Mouse (Mus musculus): ENCODE measurements around the gene Smco1. TPM values are rescaled to one million over a fixed set of nuclear protein-coding genes. Genes with fewer than 3 reads are reported as not detected.
"Not testable (repeated sequence)": the region's sequence is repeated elsewhere in the genome, so short reads cannot be mapped to it uniquely, and the experiment has no call there.

Gene Smco1
- polyA plus RNA-seq, 1 experiment from 2014 or later = not detected

GRCm38 (mm10) chr16:32246952-32247370 lies 24.3 kb upstream of the Smco1 start, which contains the start of the genes Fbxo45 and Wdr53:
Fbxo45 (minus strand) TSS chr16:32247158.
Wdr53 (plus strand) TSS chr16:32247227.
- ATAC-seq (ENCODE audit: low FRiP score) = peak; percentile 98
- Histone ChIP-seq H3K9me3 (ENCODE audit: control insufficient read depth, low read length) (no peaks in the 10 kb centered on the region), H3K27me3 (ENCODE audit: control insufficient read depth, insufficient read depth, low read length) (no peaks in the 10 kb centered on the region), H3K36me3 (ENCODE audit: control insufficient read depth, insufficient read depth, low read length) (no peaks in the 10 kb centered on the region), H3K4me3 (ENCODE audit: low read depth, low read length) (peak within 1 kb of the TSS; percentile 86), H3K4me2 (replicated peaks; ENCODE audit: low read depth, low read length) (peak within 1 kb of the TSS; percentile 67), H3K9ac (ENCODE audit: low read depth, low read length) (peak within 1 kb of the TSS; percentile 96), H3K27ac (ENCODE audit: low read depth, low read length) (peak within 1 kb of the TSS; percentile 90), H3K4me1 (replicated peaks; ENCODE audit: control insufficient read depth, insufficient read depth, low read length) (peaks cover 2% of the 10 kb centered on the region; the same call in 1 of the 2 replicates)
- 0% methylated on average over 29 of the region's 48 CpGs for WGBS
- DNase-seq (ENCODE audit: low spot score) = peak; percentile 92

GRCm38 (mm10) chr16:32264225-32264624 lies 7.0 kb upstream of the Smco1 start:
- not testable (repeated sequence) for ATAC-seq (ENCODE audit: low FRiP score); H3K4me3 ChIP-seq (ENCODE audit: low read depth, low read length); H3K9me3 ChIP-seq (ENCODE audit: control insufficient read depth, low read length); H3K9ac ChIP-seq (ENCODE audit: low read depth, low read length); H3K27ac ChIP-seq (ENCODE audit: low read depth, low read length); H3K36me3 ChIP-seq (ENCODE audit: control insufficient read depth, insufficient read depth, low read length); H3K27me3 ChIP-seq (ENCODE audit: control insufficient read depth, insufficient read depth, low read length); DNase-seq (ENCODE audit: low spot score); H3K4me2 ChIP-seq (replicated peaks; ENCODE audit: low read depth, low read length); H3K4me1 ChIP-seq (replicated peaks; ENCODE audit: control insufficient read depth, insufficient read depth, low read length)
- 78% methylated on average over 2 of the region's 2 CpGs for WGBS

GRCm38 (mm10) chr16:32273338-32273737 lies 2.1 kb downstream of the Smco1 start:
- no peak overlapping the region for H3K9ac ChIP-seq (ENCODE audit: low read depth, low read length)
- WGBS = 49% methylated on average over 9 of the region's 9 CpGs
- H3K4me2 ChIP-seq (replicated peaks; ENCODE audit: low read depth, low read length) = no peak overlapping the region
- no peaks in the 10 kb centered on the region for H3K27me3 ChIP-seq (ENCODE audit: control insufficient read depth, insufficient read depth, low read length)
- no peaks in the 10 kb centered on the region for H3K36me3 ChIP-seq (ENCODE audit: control insufficient read depth, insufficient read depth, low read length)
- H3K27ac ChIP-seq (ENCODE audit: low read depth, low read length) = no peak overlapping the region
- no peaks in the 10 kb centered on the region for H3K4me1 ChIP-seq (replicated peaks; ENCODE audit: control insufficient read depth, insufficient read depth, low read length)
- H3K4me3 ChIP-seq (ENCODE audit: low read depth, low read length) = no peak overlapping the region
- DNase-seq (ENCODE audit: low spot score) (peak; percentile 20), ATAC-seq (ENCODE audit: low FRiP score) (no peak)
- H3K9me3 ChIP-seq (ENCODE audit: control insufficient read depth, low read length) = no peaks in the 10 kb centered on the region

- Histone ChIP-seq H3K9ac (ENCODE audit: low read depth, low read length) (no peak overlapping the region), H3K27ac (ENCODE audit: low read depth, low read length) (no peak overlapping the region), H3K4me3 (ENCODE audit: low read depth, low read length) (no peak overlapping the region), H3K9me3 (ENCODE audit: control insufficient read depth, low read length) (no peaks in the 10 kb centered on the region), H3K4me2 (replicated peaks; ENCODE audit: low read depth, low read length) (no peak overlapping the region), H3K36me3 (ENCODE audit: control insufficient read depth, insufficient read depth, low read length) (no peaks in the 10 kb centered on the region), H3K27me3 (ENCODE audit: control insufficient read depth, insufficient read depth, low read length) (no peaks in the 10 kb centered on the region), H3K4me1 (replicated peaks; ENCODE audit: control insufficient read depth, insufficient read depth, low read length) (no peaks in the 10 kb centered on the region)
- WGBS = 88% methylated on average over 6 of the region's 6 CpGs
- no peak for DNase-seq (ENCODE audit: low spot score)
- no peak for ATAC-seq (ENCODE audit: low FRiP score)
Measured at GRCm38 (mm10) chr16:32275041-32275440, 3.8 kb downstream of the Smco1 start.

GRCm38 (mm10) chr16:32275830-32276229 lies 4.6 kb downstream of the Smco1 start:
- Histone ChIP-seq H3K27ac (ENCODE audit: low read depth, low read length) (no peak overlapping the region), H3K4me2 (replicated peaks; ENCODE audit: low read depth, low read length) (no peak overlapping the region), H3K9ac (ENCODE audit: low read depth, low read length) (no peak overlapping the region), H3K36me3 (ENCODE audit: control insufficient read depth, insufficient read depth, low read length) (no peaks in the 10 kb centered on the region), H3K4me1 (replicated peaks; ENCODE audit: control insufficient read depth, insufficient read depth, low read length) (no peaks in the 10 kb centered on the region), H3K27me3 (ENCODE audit: control insufficient read depth, insufficient read depth, low read length) (no peaks in the 10 kb centered on the region), H3K9me3 (ENCODE audit: control insufficient read depth, low read length) (no peaks in the 10 kb centered on the region), H3K4me3 (ENCODE audit: low read depth, low read length) (no peak overlapping the region)
- DNase-seq (ENCODE audit: low spot score) (no peak), ATAC-seq (ENCODE audit: low FRiP score) (no peak)
- 73% methylated on average over 1 of the region's 1 CpGs for WGBS

GRCm38 (mm10) chr16:32277308-32278256 lies 6.3 kb downstream of the Smco1 start, which contains the start of gene Rnf168:
Rnf168 (plus strand) TSS chr16:32277459.
- under 1% methylated on average over 71 of the region's 75 CpGs for WGBS
- peak; percentile 91 for ATAC-seq (ENCODE audit: low FRiP score)
- peak within 1 kb of the TSS; percentile 75 for H3K4me3 ChIP-seq (ENCODE audit: low read depth, low read length)
- 0 out of 2 replicates have a peak, but pooled peaks cover 2% of the 10 kb centered on the region for H3K36me3 ChIP-seq (ENCODE audit: control insufficient read depth, insufficient read depth, low read length)
- no peaks in the 10 kb centered on the region for H3K9me3 ChIP-seq (ENCODE audit: control insufficient read depth, low read length)
- no peaks in the 10 kb centered on the region for H3K27me3 ChIP-seq (ENCODE audit: control insufficient read depth, insufficient read depth, low read length)
- peak within 1 kb of the TSS; percentile 88 for H3K9ac ChIP-seq (ENCODE audit: low read depth, low read length)
- peak within 1 kb of the TSS; percentile 86 for H3K27ac ChIP-seq (ENCODE audit: low read depth, low read length)
- DNase-seq (ENCODE audit: low spot score) = peak; percentile 90
- no peaks in the 10 kb centered on the region for H3K4me1 ChIP-seq (replicated peaks; ENCODE audit: control insufficient read depth, insufficient read depth, low read length)
- H3K4me2 ChIP-seq (replicated peaks; ENCODE audit: low read depth, low read length) = peak within 1 kb of the TSS; percentile 67

GRCm38 (mm10) chr16:32278396-32278795 lies 7.1 kb downstream of the Smco1 start:
- WGBS = 59% methylated on average over 7 of the region's 7 CpGs
- Histone ChIP-seq H3K36me3 (ENCODE audit: control insufficient read depth, insufficient read depth, low read length) (0 out of 2 replicates have a peak, but pooled peaks cover 2% of the 10 kb centered on the region), H3K9me3 (ENCODE audit: control insufficient read depth, low read length) (no peaks in the 10 kb centered on the region), H3K4me3 (ENCODE audit: low read depth, low read length) (peak overlapping the region; percentile 75), H3K9ac (ENCODE audit: low read depth, low read length) (peak overlapping the region; percentile 88), H3K4me2 (replicated peaks; ENCODE audit: low read depth, low read length) (peak overlapping the region; percentile 67), H3K27ac (ENCODE audit: low read depth, low read length) (peak overlapping the region; percentile 86; the same call in 1 of the 2 replicates), H3K27me3 (ENCODE audit: control insufficient read depth, insufficient read depth, low read length) (no peaks in the 10 kb centered on the region), H3K4me1 (replicated peaks; ENCODE audit: control insufficient read depth, insufficient read depth, low read length) (no peaks in the 10 kb centered on the region)
- ATAC-seq (ENCODE audit: low FRiP score) (no peak), DNase-seq (ENCODE audit: low spot score) (no peak)

GRCm38 (mm10) chr16:32280211-32280610 lies 8.9 kb downstream of the Smco1 start:
- H3K36me3 ChIP-seq (ENCODE audit: control insufficient read depth, insufficient read depth, low read length) = 0 out of 2 replicates have a peak, but pooled peaks cover 2% of the 10 kb centered on the region
- H3K4me1 ChIP-seq (replicated peaks; ENCODE audit: control insufficient read depth, insufficient read depth, low read length) = no peaks in the 10 kb centered on the region
- H3K9ac ChIP-seq (ENCODE audit: low read depth, low read length) = no peak overlapping the region
- no peak overlapping the region for H3K4me2 ChIP-seq (replicated peaks; ENCODE audit: low read depth, low read length)
- ATAC-seq (ENCODE audit: low FRiP score) (no peak), DNase-seq (ENCODE audit: low spot score) (no peak)
- no peaks in the 10 kb centered on the region for H3K27me3 ChIP-seq (ENCODE audit: control insufficient read depth, insufficient read depth, low read length)
- peak overlapping the region; percentile 8; the same call in 1 of the 2 replicates for H3K4me3 ChIP-seq (ENCODE audit: low read depth, low read length)
- no peak overlapping the region for H3K27ac ChIP-seq (ENCODE audit: low read depth, low read length)
- 96% methylated on average over 8 of the region's 8 CpGs for WGBS
- no peaks in the 10 kb centered on the region for H3K9me3 ChIP-seq (ENCODE audit: control insufficient read depth, low read length)
